Mouse (Mus musculus): ENCODE results near the gene Pex1.
"Not testable (repeated sequence)": the region's sequence is repeated elsewhere in the genome, so short reads cannot be mapped to it uniquely, and the experiment has no call there.

Gene Pex1

DNA sequence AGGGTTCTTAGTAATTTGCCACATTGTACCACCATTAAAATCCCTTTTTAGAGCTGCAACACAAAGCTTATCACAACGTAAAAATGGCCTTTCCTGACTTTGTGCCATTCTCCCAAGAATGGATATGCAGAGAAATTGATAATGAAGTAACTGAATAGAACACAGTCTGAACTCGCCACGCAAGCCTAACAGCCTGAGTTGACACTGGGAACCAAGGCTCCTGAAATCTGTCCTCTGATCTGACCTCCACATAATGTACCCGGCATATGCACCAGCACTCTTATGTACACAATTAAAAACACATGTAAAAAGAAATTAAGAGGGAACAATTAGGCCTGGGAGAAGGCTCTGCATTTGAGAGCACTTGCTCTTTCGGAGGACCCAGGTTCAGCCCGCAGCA, 49.5 kb downstream of the Pex1 start:
- no peak for DNase-seq (ENCODE audit: low spot score)

DNA sequence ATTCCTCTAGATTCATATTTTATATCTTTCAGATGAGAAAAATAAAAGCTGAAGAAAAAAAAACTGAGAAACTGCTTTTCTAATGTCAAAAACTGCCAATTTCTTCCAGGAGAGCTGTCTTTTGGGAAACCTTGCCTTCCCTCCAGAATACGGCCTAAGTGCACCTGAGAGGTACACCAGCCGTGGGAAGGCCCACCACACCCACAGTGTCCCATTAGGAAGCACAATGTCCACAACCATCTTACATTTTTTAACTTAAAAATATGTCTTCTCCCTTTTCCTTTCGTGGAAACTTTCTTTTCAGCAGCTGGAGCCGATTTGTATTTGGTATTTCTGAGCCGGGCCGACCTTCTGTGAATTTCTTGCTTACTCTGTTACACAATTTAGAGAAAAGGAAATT, 50.7 kb downstream of the Pex1 start:
- DNase-seq (ENCODE audit: low spot score): no peak

GRCm38 (mm10) chr5:3646991-3647707, 51.3 kb downstream of the Pex1 start:
- peak; percentile 16 for DNase-seq (ENCODE audit: low spot score)

DNA sequence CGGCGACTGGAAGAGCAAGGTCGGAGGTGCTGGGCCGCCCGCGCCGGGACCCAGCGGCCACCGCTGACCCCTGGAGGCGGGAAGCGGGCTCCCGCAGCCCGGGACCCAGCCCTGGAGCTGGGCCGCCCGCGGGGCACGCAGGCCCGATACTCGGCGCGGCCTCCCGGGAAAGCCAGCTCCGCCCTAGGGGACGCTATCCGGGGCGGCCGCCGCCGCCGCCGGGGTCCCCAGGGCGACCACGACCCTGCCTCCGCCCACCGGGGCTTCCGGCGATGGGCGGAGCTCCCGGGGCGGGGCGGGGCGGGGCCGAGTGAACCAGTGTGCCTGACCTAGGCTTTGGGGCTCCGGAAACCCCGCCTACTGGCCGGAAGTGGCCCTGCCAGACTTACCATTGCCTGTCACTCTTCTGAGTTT, 51.8 kb downstream of the Pex1 start:
- DNase-seq (ENCODE audit: low spot score): peak; percentile 69

DNA sequence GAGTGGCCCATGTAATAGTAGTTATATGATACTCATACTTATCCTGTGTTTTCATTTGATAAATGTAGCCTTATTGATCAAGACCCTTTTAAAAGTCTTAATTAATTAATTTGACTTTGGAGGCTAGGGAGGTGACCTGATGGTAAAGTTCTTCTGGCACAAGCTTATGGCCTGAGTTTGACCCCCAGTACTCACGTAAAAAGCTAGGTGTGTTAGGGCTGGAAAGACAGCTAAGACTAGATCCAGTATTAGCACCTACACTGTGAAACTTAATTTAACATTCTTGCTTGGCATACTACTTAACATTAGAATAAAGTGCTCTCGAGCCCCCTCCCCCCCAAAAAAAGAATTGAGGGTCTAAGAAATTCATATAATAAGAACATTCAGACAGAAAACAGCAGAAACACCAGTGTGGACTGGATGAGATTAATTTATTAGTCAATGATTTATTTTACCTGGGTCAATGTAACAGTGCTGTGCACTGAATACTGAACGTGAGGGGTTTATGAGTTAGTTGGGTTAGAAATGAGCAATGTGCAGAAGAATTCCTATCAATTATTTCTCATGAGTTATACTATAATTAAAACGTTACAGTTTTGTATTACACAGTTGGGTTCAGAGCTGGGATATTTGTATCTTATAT, 52.5 kb downstream of the Pex1 start:
- no peak for DNase-seq (ENCODE audit: low spot score)

GRCm38 (mm10) chr5:3648849-3649210, 53.0 kb downstream of the Pex1 start:
- no peak for DNase-seq (ENCODE audit: low spot score)

DNA sequence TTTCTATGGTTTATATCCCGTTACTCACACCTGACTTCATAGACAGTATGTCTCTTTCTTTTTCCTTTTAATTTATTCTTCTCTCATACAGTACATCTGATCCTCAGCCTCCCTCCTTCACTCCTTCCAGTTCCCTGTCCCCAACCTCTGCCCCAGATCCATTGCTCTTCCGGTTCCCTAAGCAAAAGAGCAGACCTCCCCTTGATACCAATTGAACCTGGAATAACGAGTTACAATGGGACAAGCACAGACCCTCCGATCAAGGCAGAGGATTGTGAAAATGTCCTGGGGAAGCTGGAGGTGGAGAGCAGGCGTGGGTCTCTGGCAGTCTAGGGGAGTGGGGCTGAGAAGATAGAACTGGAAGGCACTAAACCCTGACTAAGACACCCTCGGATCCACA, 55.0 kb downstream of the Pex1 start, which contains the start of gene Tmbim7:
Gene Tmbim7 (plus strand): TSS at position 301 of the 400 bp plus-strand sequence.
- DNase-seq (ENCODE audit: low spot score): no peak

DNA sequence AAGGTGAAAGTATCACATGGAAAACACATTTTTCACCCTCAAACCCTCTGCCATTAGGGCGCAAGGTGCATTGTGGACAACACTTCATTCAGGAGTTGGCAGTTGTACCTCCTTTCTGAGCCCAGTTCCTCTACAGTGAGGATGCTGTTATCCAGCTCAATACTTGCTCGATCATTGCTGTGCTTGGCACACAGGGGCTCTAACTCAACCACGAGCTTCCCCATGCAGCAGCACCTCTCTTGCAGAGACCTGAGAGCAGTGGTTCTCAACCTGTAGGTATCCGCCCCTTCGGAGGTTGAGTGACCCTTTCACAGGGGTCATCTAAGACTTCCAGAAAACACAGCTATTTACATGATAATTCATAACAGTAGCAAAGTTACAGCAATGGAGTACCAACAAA, 55.8 kb downstream of the Pex1 start:
- DNase-seq (ENCODE audit: low spot score): no peak

- DNase-seq (ENCODE audit: low spot score): not testable (repeated sequence)
Measured at GRCm38 (mm10) chr5:3652903-3653575, 57.2 kb downstream of the Pex1 start.

GRCm38 (mm10) chr5:3653801-3654200, 57.9 kb downstream of the Pex1 start:
- DNase-seq (ENCODE audit: low spot score): no peak

GRCm38 (mm10) chr5:3657085-3657484, 61.2 kb downstream of the Pex1 start, which contains the start of gene Gatad1:
Gene Gatad1, minus strand, starts transcription at chr5:3657185.
- DNase-seq (ENCODE audit: low spot score): no peak

- DNase-seq (ENCODE audit: low spot score): no peak
Measured at GRCm38 (mm10) chr5:3665225-3665624, 69.4 kb downstream of the Pex1 start.

GRCm38 (mm10) chr5:3666585-3666984, 70.7 kb downstream of the Pex1 start:
- DNase-seq (ENCODE audit: low spot score): no peak

DNA sequence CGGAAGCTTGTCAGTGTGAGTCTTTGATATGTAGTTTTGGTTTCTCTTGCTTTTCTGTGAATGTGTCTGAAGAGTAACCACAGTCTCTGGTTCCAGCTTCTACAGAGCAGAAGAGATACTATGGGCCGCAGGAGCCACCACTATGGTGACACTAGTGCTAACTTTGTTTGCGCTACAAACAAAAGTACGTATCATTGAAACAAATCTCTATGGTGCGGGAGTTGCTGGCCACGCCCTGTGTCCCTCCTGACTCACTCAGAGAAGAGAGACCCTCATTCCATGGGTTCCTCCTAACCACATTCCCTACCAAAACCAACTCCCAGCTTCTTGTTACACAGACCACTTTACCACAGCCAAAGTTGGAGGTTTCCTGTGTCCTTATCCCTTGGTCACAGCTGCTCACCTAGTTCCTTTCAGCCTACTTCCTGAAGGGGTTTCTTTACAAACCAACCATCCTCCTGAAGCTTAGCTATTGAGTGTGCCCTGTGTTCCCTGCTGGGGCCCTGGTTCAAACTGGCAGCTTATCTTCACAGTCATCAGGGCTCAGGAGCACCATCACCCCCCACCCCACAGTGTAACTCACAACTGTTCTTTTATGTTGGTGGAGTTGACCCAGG, 74.2 kb downstream of the Pex1 start:
- no peak for DNase-seq (ENCODE audit: low spot score)

All from ovary, postnatal 14 days (tissue).